Mouse (Mus musculus): Measurements from ENCODE around the gene Gm2115.

Gene Gm2115

DNA sequence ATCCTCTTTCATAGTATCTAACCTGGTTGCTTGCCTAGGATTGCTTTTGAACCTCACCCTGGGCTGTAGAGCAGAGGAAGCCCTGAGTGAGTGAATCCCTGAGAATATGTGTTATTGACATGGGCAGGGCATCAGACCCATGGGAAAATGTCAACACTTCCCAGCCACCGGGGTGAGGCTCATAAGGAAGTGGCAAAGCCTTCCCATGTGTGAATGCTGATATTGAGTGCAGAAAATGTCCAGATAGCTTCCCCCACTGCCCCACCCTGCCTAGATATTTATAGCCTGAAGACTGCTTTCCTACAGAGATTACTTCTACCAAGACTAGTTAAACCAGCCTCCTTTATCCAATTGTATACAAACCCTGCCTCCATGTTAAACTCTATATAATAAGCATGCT lies 4.0 kb downstream of the Gm2115 start:
- H3K4me3 ChIP-seq (replicated peaks; ENCODE audit: low read length) = no peak overlapping the region
- H3K4me1 ChIP-seq (replicated peaks; ENCODE audit: low read depth, low read length) = peaks cover 4% of the 10 kb centered on the region; the same call in 1 of the 2 replicates
- no peak for TF ChIP-seq CTCF (conservative IDR thresholded peaks at IDR 0.05; ENCODE audit: low read length)
- no peak for TF ChIP-seq POU5F1 (IDR thresholded peaks at IDR 0.05; ENCODE audit: borderline replicate concordance, low read length)
- TF ChIP-seq NANOG (IDR thresholded peaks at IDR 0.05; ENCODE audit: borderline replicate concordance, low read length) = no peak
- H3K9me3 ChIP-seq (ENCODE audit: low read length) = 0 out of 2 replicates have a peak, but pooled peaks cover 9% of the 10 kb centered on the region
- no peaks in the 10 kb centered on the region for H3K36me3 ChIP-seq (ENCODE audit: insufficient read depth, low read length)
- H3K27me3 ChIP-seq (ENCODE audit: insufficient read depth, low read length) = peaks cover 31% of the 10 kb centered on the region

DNA sequence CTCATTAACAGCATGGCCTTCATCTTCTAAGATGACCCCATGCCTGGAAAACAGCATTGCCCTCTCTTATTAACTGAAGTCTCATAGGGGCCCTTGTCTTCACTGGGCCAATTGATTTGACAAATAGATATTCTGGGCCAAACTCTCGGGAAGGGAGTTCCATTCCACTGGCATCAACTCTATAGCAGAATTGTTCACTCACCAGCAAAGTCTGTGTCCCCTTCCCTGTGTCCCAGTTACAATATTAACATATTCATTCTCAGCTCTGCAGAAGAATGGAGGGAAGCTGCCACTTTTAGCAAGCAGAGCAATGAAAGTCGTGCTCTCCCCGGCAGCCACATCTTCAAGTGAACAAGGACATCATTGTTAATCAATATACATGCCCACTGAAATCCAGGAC lies 5.9 kb downstream of the Gm2115 start:
- Histone ChIP-seq H3K9me3 (ENCODE audit: low read length) (0 out of 2 replicates have a peak, but pooled peaks cover 5% of the 10 kb centered on the region), H3K4me3 (replicated peaks; ENCODE audit: low read length) (no peak overlapping the region), H3K36me3 (ENCODE audit: insufficient read depth, low read length) (no peaks in the 10 kb centered on the region), H3K27me3 (ENCODE audit: insufficient read depth, low read length) (peaks cover 13% of the 10 kb centered on the region), H3K4me1 (replicated peaks; ENCODE audit: low read depth, low read length) (no peaks in the 10 kb centered on the region)
- TF ChIP-seq POU5F1 (IDR thresholded peaks at IDR 0.05; ENCODE audit: borderline replicate concordance, low read length) (no peak), NANOG (IDR thresholded peaks at IDR 0.05; ENCODE audit: borderline replicate concordance, low read length) (no peak), CTCF (conservative IDR thresholded peaks at IDR 0.05; ENCODE audit: low read length) (no peak)

DNA sequence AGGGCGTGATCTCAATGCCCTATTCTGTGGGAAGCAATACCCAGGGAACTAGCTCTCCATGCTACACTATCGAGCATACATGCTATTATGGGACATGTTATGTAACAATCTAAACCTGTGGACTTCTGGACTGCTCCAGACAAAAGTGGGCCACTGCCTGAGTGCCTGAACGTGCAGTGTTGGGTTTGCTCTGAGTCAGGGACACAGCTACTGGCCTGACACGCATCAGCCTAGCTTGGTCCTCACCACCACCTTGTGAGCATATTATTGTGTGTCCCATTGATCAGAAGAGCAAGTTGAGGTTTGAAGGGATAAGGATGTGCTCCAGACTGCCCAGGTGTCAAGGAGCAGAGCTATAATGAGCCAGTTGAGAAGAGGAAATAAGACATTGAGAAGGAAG lies 16.2 kb downstream of the Gm2115 start:
- no peaks in the 10 kb centered on the region for H3K36me3 ChIP-seq (ENCODE audit: insufficient read depth, low read length)
- no peaks in the 10 kb centered on the region for H3K4me1 ChIP-seq (replicated peaks; ENCODE audit: low read depth, low read length)
- no peak overlapping the region for H3K4me3 ChIP-seq (replicated peaks; ENCODE audit: low read length)
- H3K9me3 ChIP-seq (ENCODE audit: low read length) = no peaks in the 10 kb centered on the region
- H3K27me3 ChIP-seq (ENCODE audit: insufficient read depth, low read length) = peaks cover 4% of the 10 kb centered on the region
- TF ChIP-seq CTCF (conservative IDR thresholded peaks at IDR 0.05; ENCODE audit: low read length) (no peak), POU5F1 (IDR thresholded peaks at IDR 0.05; ENCODE audit: borderline replicate concordance, low read length) (no peak), NANOG (IDR thresholded peaks at IDR 0.05; ENCODE audit: borderline replicate concordance, low read length) (no peak)

DNA sequence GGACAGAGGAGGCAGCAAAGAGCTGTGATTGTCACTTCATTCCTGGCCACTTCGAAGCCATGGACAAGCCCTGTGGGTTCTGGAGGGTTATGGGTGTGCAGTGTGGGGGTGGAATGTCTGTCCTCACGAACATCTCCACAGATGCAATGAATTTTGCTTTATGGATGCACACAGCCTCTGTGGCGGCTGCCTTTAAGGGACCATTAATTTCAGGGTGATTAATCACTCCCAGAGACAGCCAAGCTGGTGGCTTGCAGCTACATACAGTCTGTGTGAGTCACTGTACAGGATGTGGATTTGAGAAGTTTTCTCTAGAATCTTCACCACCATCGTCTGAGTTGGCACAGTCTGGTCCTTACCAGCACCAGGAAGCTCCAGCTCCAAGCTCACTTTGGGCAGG lies 17.9 kb downstream of the Gm2115 start:
- no peaks in the 10 kb centered on the region for H3K9me3 ChIP-seq (ENCODE audit: low read length)
- no peaks in the 10 kb centered on the region for H3K36me3 ChIP-seq (ENCODE audit: insufficient read depth, low read length)
- H3K27me3 ChIP-seq (ENCODE audit: insufficient read depth, low read length) = no peaks in the 10 kb centered on the region; the same call in 1 of the 2 replicates
- TF ChIP-seq CTCF (conservative IDR thresholded peaks at IDR 0.05; ENCODE audit: low read length) = no peak
- no peak for TF ChIP-seq POU5F1 (IDR thresholded peaks at IDR 0.05; ENCODE audit: borderline replicate concordance, low read length)
- no peak for TF ChIP-seq NANOG (IDR thresholded peaks at IDR 0.05; ENCODE audit: borderline replicate concordance, low read length)
- no peak overlapping the region for H3K4me3 ChIP-seq (replicated peaks; ENCODE audit: low read length)
- H3K4me1 ChIP-seq (replicated peaks; ENCODE audit: low read depth, low read length) = no peaks in the 10 kb centered on the region

DNA sequence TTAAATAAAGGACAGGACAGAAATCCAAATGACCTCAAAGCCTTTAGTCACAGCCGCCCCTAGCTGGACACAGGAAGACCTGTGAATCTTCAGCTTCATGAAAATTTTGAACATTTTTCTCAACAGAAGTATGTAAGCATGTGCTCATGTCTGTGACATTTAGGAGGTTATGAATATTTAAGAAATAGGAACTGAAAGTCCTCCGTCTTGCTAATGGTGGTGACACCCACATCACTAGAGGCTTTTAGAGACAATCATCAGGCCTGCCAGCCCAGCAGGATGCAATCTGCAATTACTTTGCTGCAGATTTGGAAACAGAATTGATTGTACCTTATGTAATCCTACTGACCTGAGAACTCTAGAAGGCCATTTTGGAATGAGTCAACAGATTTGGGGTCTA lies 22.7 kb downstream of the Gm2115 start:
- Histone ChIP-seq H3K9me3 (ENCODE audit: low read length) (no peaks in the 10 kb centered on the region), H3K4me3 (replicated peaks; ENCODE audit: low read length) (no peak overlapping the region), H3K4me1 (replicated peaks; ENCODE audit: low read depth, low read length) (no peaks in the 10 kb centered on the region), H3K27me3 (ENCODE audit: insufficient read depth, low read length) (no peaks in the 10 kb centered on the region; the same call in 1 of the 2 replicates), H3K36me3 (ENCODE audit: insufficient read depth, low read length) (no peaks in the 10 kb centered on the region)
- TF ChIP-seq CTCF (conservative IDR thresholded peaks at IDR 0.05; ENCODE audit: low read length) = no peak
- TF ChIP-seq POU5F1 (IDR thresholded peaks at IDR 0.05; ENCODE audit: borderline replicate concordance, low read length) = no peak
- TF ChIP-seq NANOG (IDR thresholded peaks at IDR 0.05; ENCODE audit: borderline replicate concordance, low read length) = no peak

DNA sequence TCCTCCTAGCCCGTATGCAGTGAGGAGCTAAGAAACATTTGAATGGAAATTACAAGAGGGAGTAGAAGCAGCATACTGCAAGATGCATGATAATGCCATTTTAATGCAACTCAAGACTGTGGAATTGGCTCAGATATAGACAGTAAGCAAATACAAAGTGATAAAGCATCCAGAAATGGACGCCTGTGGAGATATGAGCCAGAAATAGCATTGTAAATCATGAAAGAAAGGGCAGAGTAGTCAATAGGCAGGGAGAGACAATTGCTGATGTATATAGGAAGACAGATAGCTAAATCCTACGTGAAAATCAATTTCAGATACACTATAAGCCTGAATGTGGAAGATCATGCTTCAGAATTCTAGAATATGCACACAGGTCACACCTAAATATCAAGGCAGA lies 26.5 kb downstream of the Gm2115 start:
- Histone ChIP-seq H3K4me3 (replicated peaks; ENCODE audit: low read length) (no peak overlapping the region), H3K9me3 (ENCODE audit: low read length) (no peaks in the 10 kb centered on the region), H3K27me3 (ENCODE audit: insufficient read depth, low read length) (no peaks in the 10 kb centered on the region), H3K4me1 (replicated peaks; ENCODE audit: low read depth, low read length) (no peaks in the 10 kb centered on the region), H3K36me3 (ENCODE audit: insufficient read depth, low read length) (no peaks in the 10 kb centered on the region)
- TF ChIP-seq CTCF (conservative IDR thresholded peaks at IDR 0.05; ENCODE audit: low read length) (no peak), POU5F1 (IDR thresholded peaks at IDR 0.05; ENCODE audit: borderline replicate concordance, low read length) (no peak), NANOG (IDR thresholded peaks at IDR 0.05; ENCODE audit: borderline replicate concordance, low read length) (no peak)

DNA sequence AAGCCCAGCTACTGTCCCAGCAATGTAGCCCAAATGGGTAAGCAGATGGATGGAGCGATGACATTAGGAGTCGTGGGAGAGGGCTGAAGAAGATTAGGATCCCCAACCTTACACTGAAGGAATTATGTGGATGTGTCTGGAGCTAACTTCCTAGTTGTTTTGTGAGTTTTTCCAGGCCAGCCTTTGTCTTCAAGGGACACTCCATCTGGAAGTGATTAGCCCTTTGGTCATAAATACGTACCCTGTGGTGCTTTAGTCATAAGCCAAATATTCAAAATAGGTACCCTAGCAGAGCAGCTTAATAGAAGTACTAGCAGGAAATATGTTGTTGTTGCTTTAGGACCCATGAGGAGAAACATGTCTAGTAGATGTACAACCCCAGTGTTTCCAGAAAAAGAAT lies 28.6 kb downstream of the Gm2115 start:
- H3K4me3 ChIP-seq (replicated peaks; ENCODE audit: low read length) = no peak overlapping the region
- TF ChIP-seq CTCF (conservative IDR thresholded peaks at IDR 0.05; ENCODE audit: low read length) (no peak), POU5F1 (IDR thresholded peaks at IDR 0.05; ENCODE audit: borderline replicate concordance, low read length) (no peak)

DNA sequence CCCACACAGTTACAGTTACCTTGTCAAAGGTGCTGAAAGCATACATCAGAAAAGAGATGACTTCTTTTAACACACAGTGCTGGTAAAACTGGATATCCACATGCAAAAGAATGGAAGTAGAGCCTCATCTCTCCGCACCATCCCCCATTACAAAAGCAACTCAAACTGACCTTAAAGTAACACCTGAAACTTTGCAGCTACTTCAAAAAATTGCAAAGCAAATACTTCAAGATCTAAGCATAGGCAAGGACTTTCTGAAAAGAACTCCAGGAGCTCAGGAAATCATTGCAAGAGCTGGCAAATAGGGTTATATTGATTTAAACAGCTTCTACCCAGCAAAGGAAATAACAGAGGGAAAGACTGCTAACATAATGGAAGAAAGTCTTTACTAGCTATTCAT lies 31.7 kb downstream of the Gm2115 start:
- H3K4me1 ChIP-seq (replicated peaks; ENCODE audit: low read depth, low read length) = no peaks in the 10 kb centered on the region
- no peaks in the 10 kb centered on the region for H3K36me3 ChIP-seq (ENCODE audit: insufficient read depth, low read length)
- TF ChIP-seq NANOG (IDR thresholded peaks at IDR 0.05; ENCODE audit: borderline replicate concordance, low read length) = no peak
- no peak for TF ChIP-seq POU5F1 (IDR thresholded peaks at IDR 0.05; ENCODE audit: borderline replicate concordance, low read length)
- no peak for TF ChIP-seq CTCF (conservative IDR thresholded peaks at IDR 0.05; ENCODE audit: low read length)
- H3K4me3 ChIP-seq (replicated peaks; ENCODE audit: low read length) = no peak overlapping the region
- no peaks in the 10 kb centered on the region for H3K9me3 ChIP-seq (ENCODE audit: low read length)
- H3K27me3 ChIP-seq (ENCODE audit: insufficient read depth, low read length) = no peaks in the 10 kb centered on the region

More for the DNA sequence above, 28.6 kb downstream of the Gm2115 start:
- no peaks in the 10 kb centered on the region for H3K9me3 ChIP-seq (ENCODE audit: low read length)
- no peaks in the 10 kb centered on the region for H3K36me3 ChIP-seq (ENCODE audit: insufficient read depth, low read length)
- H3K4me1 ChIP-seq (replicated peaks; ENCODE audit: low read depth, low read length) = no peaks in the 10 kb centered on the region
- H3K27me3 ChIP-seq (ENCODE audit: insufficient read depth, low read length) = no peaks in the 10 kb centered on the region

DNA sequence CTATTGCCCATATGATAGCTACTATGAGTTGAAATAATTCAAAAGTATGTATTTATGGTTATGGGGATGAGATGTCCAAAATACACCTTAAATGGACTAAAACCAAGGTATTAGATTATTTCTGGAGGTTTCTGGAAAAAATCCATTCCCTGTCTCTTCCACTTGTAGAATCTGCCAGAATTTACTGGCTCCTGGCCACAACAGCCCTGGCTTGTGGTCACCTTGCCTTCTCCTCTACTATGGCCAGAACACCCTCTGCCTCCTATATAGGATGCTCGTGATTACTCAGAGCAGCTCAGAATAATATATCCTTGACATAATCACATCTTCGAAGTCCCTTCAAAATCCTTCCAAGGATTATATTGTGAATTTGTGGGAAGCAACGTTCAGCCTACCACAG lies 35.5 kb downstream of the Gm2115 start:
- Histone ChIP-seq H3K4me1 (replicated peaks; ENCODE audit: low read depth, low read length) (no peaks in the 10 kb centered on the region), H3K36me3 (ENCODE audit: insufficient read depth, low read length) (no peaks in the 10 kb centered on the region), H3K4me3 (replicated peaks; ENCODE audit: low read length) (no peak overlapping the region), H3K9me3 (ENCODE audit: low read length) (no peaks in the 10 kb centered on the region), H3K27me3 (ENCODE audit: insufficient read depth, low read length) (no peaks in the 10 kb centered on the region)
- TF ChIP-seq CTCF (conservative IDR thresholded peaks at IDR 0.05; ENCODE audit: low read length) (no peak), POU5F1 (IDR thresholded peaks at IDR 0.05; ENCODE audit: borderline replicate concordance, low read length) (no peak), NANOG (IDR thresholded peaks at IDR 0.05; ENCODE audit: borderline replicate concordance, low read length) (no peak)
